Mouse (Mus musculus) 416B (cell line): ENCODE measurements around the gene Bsnd.

Experiments
- DNase-seq: peaks from one replicate; pipeline ENCODE4 v3.0.0; 2011; ENCODE audit warnings: low read depth

The Bsnd gene

DNA sequence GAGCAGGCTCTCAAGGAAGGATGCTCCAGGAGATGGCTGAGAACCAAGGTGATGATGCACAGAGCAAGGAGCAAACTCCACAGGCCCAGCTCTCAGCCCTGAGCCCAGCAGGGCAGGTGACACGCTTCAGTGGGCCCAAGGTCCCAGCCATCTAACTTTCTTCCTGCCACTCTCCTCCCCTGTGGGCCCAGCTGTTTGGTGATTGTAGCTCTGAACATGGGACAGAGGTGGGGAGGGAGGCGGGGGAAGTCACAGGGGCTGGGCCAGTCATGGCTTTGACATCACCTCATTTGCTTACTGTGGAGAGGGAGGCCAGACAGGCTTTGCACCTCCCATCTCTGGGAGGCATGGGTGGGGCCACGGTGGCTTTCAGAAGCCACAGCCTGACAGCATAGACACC lies at the start of gene Bsnd:
TSS of gene Bsnd (minus strand) at position 168 of the 400 bp plus-strand sequence.
- DNase-seq: no peak

DNA sequence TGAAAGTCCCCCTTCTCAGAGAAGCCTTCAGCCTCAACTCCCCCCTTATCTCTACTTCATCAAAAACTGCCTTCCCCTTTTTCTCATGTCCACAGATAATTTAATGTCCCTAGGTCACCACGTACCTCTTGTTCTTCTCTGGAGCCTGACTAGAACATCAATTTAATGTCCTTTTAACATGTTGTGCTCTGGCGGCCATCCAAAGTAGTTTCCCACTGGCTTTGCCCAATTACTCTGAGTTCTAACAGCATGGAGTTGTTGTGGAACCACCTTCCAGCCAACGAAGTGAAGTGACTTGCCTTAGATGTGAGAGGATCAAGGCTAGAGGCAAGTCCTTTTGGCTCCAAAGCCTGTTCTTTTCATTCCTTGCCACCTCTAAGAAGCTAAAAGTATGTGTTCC lies 49.4 kb upstream of the Bsnd start:
- no peak for DNase-seq

DNA sequence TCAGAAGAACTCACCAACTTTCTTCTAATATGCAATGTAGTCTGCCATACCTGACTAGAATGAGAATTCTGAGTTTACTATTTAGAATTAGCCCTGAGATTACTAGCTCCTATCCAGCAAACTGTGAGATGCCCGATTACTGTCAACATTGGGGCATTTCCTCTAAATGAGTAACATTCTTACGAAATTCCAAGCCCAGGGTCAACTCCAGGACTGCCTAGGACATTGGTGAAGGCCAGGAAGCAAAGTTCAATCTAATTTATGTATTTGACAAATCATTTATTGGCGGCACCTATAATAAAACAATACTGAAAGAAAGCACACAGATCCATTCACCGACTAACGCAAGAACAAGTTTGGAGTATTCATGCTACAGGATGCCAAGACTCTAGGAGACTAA lies 47.7 kb upstream of the Bsnd start:
- no peak for DNase-seq

DNA sequence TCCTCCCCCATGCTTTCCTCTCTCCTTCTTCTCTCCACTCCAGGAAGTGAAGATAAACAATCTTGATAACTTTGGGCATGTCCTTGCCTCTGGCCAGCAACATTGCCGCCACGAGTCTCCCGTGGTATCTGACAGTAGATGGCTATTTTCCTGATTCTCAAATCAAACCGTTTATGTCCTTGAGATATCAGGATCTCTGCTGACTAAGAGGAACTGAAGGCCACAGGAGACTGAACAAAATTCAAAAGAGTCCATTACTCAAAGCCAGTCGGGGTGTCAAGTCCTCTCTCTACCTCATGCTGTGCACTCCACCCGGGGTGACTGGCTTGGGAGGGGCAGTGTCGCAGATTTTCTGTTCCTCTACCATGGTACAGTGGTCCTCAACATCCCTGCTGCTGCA lies 42.2 kb upstream of the Bsnd start:
- DNase-seq: peak; percentile 32

DNA sequence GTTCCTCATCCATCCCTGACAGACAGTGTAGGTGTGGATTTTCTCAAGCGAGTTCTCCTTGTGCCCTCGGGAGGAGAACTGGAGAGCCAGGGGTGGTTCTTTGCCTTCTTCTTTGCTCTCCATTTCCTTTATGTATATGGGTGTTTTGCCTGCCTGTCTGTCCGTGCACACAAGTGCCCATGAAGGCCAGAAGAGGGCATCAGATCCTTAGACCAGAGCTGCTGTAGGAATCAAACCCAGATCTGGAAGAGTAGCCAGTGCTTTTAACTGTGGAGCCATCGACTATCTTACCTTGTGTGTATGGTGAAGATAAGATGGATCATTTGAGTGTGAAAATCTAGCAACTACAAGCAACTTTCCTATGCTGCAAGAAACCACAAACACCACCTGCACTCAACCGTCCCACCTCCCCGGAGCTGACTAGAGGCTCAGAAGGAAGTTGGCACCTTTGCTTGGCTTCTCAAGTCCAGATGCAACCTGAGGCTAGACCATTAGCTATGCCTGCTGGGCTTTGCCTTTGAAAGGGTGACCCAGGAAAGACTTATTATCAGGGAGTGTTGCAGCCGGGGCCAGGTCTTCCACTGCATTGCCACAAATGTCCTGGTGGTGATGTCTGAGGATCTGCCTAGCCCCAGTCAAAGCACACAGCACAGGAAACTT lies 41.5 kb upstream of the Bsnd start:
- peak; percentile 71 for DNase-seq

DNA sequence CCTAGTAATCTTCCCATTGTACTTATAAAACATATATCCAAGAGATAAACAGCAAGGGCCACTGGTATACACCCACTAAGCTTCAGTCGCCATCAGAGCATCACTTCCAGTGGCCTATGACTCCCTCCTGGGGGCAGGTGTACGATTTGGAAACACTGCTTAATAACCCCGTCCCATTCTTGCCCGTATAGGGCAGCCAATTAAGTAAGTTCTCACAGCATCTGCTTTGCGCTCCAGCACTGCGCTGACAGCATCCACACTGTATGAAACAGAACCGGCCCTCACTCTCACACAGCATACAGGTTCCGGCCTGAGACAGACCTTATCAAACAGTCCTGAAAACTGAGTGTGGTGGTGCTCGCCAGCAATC lies 38.0 kb upstream of the Bsnd start:
- no peak for DNase-seq

DNA sequence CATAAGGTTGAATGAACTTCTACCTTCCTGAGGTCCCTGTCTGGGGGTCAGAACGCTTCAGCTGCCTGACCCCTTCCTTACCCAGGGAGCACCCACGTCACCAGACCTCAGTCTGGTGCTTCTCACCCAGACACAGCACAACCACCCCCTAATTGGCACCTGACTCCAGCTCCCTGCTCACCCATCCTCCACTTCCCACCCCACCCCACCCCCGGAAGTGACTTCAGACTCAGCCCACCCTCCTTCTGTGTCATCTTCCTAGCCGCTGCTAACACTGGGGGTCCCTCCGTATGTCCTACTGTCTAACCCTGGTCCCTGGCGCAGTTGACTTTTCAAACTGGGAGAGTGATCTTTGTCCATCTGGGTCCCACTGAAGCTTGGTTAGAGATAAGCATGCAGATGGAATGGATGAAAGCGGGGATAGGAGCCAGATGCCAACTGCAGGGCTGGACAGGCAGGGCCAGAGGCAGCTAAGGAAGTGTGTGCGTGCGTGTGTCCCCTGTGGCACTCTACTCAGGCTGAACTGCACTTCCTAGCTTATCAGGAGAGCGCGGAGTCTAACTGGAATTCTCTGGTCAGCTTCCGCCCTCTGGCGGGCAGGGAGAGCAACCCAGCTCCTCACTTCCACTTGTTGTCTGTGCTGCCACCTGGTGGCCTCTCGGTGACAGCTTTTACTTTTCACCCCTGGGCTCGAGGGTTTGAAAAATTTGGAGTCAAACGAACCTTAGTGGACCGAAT lies 37.5 kb upstream of the Bsnd start:
- DNase-seq: peak; percentile 94

DNA sequence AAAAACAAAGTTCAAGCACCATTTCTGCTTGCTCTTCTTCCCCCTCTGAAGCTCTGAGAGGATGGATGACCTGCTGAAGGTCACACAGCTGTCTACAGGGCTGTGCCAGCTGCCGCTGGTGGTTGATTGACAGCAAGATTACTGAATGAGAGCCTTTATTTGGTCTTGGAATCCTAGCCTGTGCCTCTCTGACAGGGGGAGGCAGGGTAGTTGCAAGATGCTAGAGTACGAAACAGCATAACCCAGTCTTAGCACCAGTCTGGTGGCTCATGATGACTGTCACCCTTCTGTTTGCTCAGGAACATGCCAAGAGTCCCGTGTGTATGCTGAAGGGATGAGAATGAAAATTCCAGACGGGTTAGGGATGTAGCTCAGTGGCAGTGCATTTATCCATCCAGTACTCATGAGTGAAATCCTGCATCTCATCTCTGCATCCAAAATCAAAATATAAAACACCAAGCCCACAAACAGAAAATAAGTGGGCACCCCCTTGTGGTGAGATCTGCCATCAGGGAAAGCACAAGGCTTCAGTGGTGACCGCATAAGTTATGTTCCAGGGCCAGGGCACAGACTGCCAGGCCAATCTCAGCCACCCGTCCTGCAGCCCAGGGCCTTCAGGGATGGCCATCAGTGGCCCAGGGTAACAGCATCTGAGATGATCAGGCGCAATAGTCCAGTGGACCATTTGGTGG lies 35.9 kb upstream of the Bsnd start:
- peak; percentile 27 for DNase-seq

DNA sequence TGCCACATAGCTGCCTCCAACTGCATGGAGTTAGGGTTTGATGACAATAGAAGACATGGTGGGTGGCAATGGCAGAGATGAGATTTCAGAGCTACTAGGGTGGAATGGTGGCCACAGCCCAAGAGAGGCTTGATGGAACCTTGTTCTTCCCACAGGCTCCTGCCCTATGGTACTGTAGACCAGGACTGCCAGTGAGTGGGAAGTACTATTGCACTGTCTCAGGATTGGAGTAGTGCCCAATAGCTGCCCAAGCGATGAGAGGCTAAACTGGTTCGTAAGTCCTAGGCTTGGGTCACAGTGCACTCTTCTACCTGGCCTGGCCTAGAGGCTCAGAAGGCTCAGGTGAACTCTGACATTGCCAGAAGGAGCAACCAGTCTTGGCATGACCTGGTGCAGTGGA lies 32.9 kb upstream of the Bsnd start:
- no peak for DNase-seq

DNA sequence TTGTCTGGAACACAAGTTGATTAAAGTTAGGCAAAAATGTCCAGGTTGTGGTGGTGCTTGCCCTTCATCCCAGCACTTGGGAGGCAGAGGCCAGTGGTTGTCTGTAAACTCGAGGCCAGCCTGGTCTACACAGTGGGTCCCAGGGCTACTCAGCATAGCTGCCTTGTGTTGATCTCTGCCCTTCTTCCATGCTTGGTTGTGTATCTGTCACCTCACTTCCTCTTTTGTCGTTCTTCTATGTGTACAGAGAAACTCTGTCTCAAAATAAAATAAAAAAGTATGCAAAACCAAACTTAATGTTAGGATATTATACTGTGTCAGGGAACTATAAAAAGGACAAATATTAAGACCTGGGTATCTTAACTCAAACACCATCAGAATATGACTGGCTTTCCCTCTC lies 32.0 kb upstream of the Bsnd start:
- DNase-seq: no peak

DNA sequence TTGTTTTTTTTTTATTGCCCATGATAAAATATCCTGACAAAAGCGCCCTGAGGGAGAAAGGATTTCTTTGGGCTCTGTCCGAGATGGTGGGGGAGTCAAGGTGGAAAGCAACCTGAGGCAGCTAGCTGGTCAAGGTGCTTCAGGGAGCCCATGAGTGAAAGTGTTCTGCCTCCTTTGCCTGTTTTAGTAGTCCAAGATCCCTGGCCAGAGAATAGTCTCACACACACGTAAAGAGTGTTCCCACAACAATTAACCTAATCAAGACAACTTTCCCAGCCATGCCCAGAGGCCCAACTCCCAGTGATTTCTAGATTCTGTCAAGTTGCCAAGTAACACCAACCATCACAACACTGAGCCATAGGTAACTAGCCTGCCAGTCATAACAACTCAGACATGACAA lies 30.5 kb upstream of the Bsnd start:
- no peak for DNase-seq

DNA sequence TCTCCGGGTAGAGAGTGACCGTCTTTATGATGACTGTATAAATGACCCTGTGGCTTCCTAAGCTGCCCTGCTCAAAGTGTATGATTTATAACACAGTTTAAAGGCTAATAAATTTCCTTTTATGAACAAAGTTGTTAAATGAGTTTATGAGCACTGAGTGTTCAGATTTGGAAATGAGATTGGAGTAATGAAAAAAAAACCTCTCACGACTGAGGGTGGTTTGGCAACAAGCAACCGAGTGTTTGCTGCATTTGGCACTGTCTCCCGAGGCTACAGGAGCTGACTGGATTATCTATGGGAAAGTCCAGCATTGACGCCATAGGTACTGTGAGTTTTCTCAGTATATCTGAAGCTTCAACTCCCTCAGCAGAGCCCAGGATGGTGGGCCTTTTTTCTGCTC lies 22.5 kb upstream of the Bsnd start:
- DNase-seq: no peak

DNA sequence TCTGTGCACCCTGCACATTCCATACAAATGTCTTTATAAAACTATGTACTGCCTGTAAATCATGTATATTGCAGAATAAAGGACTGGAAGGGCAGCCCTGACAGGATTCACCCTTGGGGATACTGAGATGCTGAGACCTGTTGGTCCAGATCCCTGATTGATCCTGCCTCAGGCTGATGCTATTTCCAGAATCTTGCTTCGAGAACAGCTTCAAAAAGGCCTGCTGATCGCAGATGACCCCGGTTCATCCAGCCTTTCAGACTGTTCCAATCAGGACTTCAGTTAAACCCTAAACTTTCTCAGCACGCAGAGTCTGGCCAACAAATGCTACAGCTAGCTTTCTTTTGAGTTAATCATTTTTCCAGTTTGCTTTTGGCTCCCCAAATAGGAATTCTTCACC lies 17.8 kb upstream of the Bsnd start:
- DNase-seq: no peak

DNA sequence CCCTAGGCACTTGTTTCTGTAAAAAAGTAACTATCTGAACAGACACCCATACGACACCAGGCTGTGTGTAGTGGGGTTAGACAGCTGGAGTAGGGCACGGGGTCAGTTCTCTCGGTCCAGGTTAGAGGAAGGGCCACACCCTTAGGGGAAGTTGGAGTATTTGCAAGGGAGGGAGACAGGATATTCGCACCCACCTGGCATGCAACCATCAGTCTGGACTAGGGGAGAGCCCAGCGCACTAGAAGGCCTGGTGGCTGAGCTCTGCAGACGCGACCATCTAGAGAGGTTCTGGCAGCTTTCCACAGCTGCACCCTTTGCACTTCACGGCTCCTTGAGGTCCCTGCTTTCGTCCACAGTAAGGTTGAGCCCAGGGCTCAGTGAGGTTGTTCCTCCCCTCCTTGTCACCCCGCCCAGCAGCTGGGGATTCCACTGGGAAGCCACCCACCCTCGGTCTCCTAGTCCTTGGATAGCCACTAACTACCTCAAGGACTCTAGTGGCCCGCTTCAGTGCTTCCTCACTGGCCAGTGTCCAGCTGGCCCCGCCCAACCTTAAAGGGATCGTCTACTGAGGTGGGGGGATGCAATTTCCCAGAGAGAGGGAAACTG lies 13.5 kb upstream of the Bsnd start:
- no peak for DNase-seq

DNA sequence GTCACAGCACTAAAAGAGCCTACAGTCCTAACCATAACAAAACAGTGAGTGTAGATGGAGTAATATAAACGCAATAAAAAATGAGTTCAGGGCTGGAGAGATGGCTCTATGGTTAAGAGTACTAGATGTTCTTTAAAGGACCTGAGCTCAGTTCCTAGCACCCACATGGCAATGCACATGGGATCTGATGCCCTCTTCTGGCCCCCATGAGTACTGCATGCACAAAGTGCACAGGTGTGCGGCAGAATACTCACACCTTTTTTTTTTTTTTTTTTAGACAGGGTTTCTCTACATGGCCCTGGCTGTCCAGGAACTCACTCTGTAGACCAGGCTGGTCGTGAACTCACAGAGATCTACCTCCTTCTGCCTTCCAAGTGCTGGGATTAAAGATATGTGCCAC lies 11.5 kb upstream of the Bsnd start:
- no peak for DNase-seq

DNA sequence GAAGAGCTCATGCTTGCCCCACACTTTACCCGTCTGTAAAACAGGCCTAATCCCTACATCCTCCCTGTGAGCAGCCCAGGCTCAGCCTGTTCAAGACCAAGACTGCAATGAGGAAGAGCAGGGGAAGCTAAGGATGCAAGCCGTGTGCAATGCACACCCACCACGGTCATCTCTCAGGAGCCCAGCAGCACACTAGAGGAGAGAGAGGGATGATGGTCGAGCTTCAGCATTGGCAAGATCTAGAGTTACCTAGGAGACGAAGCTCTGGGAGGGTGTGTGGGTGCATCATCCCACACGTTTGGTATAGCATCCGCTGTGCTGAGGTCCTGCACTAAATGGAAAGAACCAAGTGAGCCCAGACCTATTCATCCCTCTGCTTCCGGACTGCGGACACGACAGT lies 8.0 kb upstream of the Bsnd start:
- DNase-seq: no peak

DNA sequence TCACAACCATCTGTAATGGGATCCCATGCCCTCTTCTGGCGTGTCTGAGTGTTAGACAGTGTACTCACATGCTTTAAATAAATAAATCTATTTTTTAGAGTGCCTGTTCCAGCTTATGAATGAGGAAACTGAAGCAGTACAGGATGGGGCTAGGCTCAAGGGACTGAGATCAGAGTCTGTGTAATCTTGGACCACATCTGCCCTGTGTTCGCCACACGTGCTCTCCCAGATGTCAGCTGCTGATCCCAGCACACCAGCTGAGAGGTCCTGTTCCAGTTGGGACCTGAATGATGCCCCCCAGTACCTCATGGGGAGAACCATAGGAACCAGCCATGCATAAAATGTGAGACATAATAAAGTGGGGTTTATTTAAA lies 6.4 kb upstream of the Bsnd start:
- no peak for DNase-seq

DNA sequence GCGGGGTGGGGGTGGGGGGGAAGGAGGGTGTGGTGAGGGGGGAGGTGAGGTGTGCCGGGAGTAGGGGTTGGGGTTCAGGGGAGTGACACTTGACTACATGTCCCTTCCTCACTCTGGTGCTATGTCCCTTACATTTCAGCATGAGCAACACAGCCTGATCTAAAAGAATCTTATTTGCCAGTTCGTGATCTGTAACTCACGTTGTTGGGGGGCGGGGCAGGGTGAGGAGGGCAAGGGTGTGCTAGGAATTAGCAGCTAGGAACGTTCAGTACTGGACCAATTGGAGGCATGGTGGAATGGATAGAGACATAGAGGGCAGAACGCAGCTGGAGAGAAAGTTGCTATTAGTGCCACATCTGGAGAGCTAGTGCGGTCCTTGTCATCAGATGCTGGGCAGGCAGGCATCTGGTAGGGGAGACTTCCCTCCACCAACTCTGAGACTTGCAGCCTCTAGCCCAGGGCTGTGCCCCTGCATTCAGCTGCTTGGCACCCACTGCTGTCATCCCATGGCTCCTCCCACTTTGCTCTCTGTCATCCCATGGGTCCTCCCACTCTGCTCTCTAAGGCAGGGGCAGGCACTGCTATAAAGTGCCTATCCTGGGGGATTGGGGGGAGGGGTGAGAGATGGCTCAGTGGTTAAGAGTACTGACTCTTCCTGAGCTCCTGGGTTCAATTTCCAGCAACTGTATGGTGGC lies 5.8 kb upstream of the Bsnd start:
- no peak for DNase-seq

DNA sequence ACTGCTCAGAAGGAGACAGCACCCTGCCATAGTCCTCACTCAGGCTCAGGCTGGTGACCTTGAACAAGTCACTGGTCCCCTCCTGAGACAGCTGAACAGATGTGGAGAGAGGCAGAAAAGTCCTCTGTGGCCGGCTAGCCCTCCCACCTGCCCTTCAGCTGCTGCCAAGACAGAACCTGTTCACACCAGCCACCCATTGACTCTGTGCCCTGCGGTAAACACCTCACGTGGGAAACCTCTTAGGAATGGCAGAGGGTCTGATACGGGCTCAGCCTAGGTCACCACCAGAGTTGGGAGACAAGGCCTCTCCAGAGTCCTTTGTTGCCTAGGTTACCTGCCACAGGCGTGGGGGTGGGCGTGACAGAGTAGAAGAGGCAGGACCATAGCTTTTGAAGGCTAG lies 4.8 kb upstream of the Bsnd start:
- DNase-seq: no peak

DNA sequence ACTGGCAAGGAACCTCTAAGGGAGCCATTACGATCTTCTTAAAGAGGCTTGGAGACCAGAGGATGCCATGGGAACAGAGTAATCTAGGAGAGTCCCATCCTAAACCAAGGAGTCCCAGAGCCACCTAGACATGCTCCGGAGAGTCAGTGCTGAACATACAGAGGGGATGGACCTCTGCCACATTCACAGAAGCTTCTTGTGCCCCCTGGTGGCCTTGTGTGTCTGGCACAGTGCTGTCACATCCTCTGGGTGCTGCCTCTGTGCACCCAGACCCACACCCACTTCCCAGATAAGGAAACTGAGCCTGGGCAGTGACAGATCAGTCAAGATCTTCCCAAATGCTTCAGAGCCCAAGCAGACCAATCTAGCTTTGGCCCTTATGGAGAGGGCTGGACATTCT lies 1.6 kb upstream of the Bsnd start:
- DNase-seq: peak; percentile 41

DNA sequence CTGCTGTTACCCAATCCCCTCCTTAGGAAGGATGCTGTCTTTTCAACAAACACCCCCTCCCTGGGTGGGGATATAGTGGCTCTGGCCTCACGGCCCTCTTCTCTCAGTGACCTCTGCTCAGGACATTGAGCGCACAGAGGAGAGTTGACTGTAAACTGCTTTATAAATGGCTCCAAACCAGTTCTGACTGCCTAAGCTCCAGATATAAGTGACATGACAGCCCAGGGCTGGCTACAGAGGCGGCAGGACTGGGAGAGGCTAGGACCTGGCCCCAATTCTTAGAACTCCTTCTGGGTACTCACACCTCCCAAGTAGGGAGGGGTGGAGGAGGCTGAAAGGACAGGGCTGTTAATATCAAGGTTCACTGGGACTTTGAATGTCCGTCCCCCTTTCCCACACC lies 1.5 kb downstream of the Bsnd start:
- no peak for DNase-seq

DNA sequence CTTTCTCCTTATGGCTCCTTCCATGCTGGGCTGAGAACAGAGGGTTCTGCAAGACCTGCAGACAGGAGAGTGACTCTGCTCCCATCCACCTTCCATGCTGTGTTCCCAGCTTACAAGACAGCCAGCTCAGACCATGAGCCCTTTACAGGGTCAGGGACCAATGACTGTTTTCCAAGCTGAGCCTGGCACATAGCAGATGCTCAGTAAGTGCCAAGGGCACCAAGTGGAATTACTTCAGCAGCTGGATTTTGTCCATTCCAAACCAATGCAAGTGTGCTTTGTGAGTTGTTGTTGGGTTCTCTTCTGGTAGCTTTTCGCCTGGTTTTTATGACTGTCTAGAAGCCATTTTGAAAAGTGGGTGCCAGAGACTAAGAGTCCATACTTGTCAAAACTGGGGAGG lies 8.3 kb downstream of the Bsnd start:
- no peak for DNase-seq
